ENCODE assay signal across 8 mouse cellular contexts in genomic region chr10:23348101-23348892, GRCm38 (mm10). TPM values are rescaled to one million over a fixed set of nuclear protein-coding genes. Genes with fewer than 3 reads are reported as not detected.
DNase-seq lines count a peak whose midpoint lies in the region; ATAC-seq lines count a peak whose summit lies in the region.

No protein-coding gene starts in this region.

- no peak overlapping the region for H3K4me3 ChIP-seq in liver, embryonic 15.5 days (replicated peaks)

- no peaks in the 10 kb centered on the region for H3K36me3 ChIP-seq in liver, embryonic 15.5 days (replicated peaks)

- peak; percentile 5 for DNase-seq in left cerebral cortex, postnatal 4 days
- DNase-seq in left cerebral cortex, postnatal 10 days (ENCODE audit: extremely low spot score in 1 of 2, low spot score in 2 of 2), result no peak
- DNase-seq in embryo, embryonic 9.5 days (ENCODE audit: extremely low spot score), result peak; percentile 40
- DNase-seq in gastrocnemius, postnatal 14 days, result peak; percentile 26
- no peak for DNase-seq in urinary bladder, postnatal 10 days (ENCODE audit: low spot score)
- DNase-seq in cerebellum, adult 11-12 months, result no peak

- no peaks in the 10 kb centered on the region for H3K9me3 ChIP-seq in liver, embryonic 15.5 days (replicated peaks)

- no peaks in the 10 kb centered on the region; the same call in none of the 2 replicates for H3K4me1 ChIP-seq in liver, embryonic 15.5 days (replicated peaks)

- 2% methylated on average over 34 of the region's 34 CpGs for WGBS in liver, embryonic 15.5 days (ENCODE audit: insufficient replicate concordance)

- intact Hi-C loops in left cerebral cortex, postnatal 4 days (cut with DNase I), result no loop called here
- intact Hi-C loops in left cerebral cortex, postnatal 10 days (cut with DNase I), result loop anchor here (10.0 kb wide), 1 partner anchor 1193 kb away; the partner anchor contains the start of genes H60b and Raet1e
- intact Hi-C loops in gastrocnemius, postnatal 14 days (cut with DNase I; ENCODE audit: low total_unique reads), result no loop called here

- ATAC-seq in liver, embryonic 15.5 days (ENCODE audit: insufficient read depth), result no peak
- no peak for ATAC-seq in monocyte, adult 5-6 weeks (replicated peaks; ENCODE audit: insufficient number of reproducible peaks, low FRiP score, low TSS enrichment, poor library complexity, severe bottlenecking)

- H3K27me3 ChIP-seq in liver, embryonic 15.5 days, result peaks cover 54% of the 10 kb centered on the region

- H3K4me2 ChIP-seq in liver, embryonic 15.5 days, result peak overlapping the region; percentile 62; the same call in 1 of the 2 replicates

- no peak overlapping the region for H3K9ac ChIP-seq in liver, embryonic 15.5 days

- no peak overlapping the region for H3K27ac ChIP-seq in liver, embryonic 15.5 days (replicated peaks)

RNA-seq across cellular contexts. Expression of gene Eya4, which starts 2.3 kb away (rescaled TPM):
- 1 to 10 TPM; 4.6 to 5.2 TPM for total RNA-seq in left cerebral cortex, postnatal 4 days (2021)
- 1 to 10 TPM; 5.8 to 6.1 TPM for total RNA-seq in left cerebral cortex, postnatal 10 days (2021)
- total RNA-seq in gastrocnemius, postnatal 14 days (2021), result 10 to 100 TPM; 30.6 to 42.4 TPM
- polyA plus RNA-seq in liver, embryonic 15.5 days (2015; fragmentation: Nextera tagmentation; extraction: Ambion mirVana), result 0.14 and 0.26 TPM in 2 replicates
- not detected in 3 replicates for total RNA-seq in monocyte, adult 5-6 weeks (2017)

Comparison
In these comparisons a context has a peak if more than half of its experiments do, and no peak if none do; other contexts are left out.
1. DNase-seq: peak in left cerebral cortex, postnatal 4 days (single experiment), embryo, embryonic 9.5 days (single experiment) and gastrocnemius, postnatal 14 days (single experiment); none in left cerebral cortex, postnatal 10 days (0 of 2), urinary bladder, postnatal 10 days (single experiment) and cerebellum, adult 11-12 months (single experiment).
2. RNA of gene Eya4, which starts 2.3 kb away (total RNA-seq): 30.6 to 42.4 TPM in gastrocnemius, postnatal 14 days; 5.8 to 6.1 TPM in left cerebral cortex, postnatal 10 days, 4.6 to 5.2 TPM in left cerebral cortex, postnatal 4 days and not detected in monocyte, adult 5-6 weeks; every median in the first group is over 4 times any median in the second.